Mouse (Mus musculus) neural tube, embryonic 13.5 days (tissue): ENCODE data around the gene Timp4. TPM values are rescaled to one million over a fixed set of nuclear protein-coding genes. Genes with fewer than 3 reads are reported as not detected.

Experiments
- ATAC-seq: fragments of 200-750 bp; cut with Nextera tagmentation; 2 replicates; pipeline ENCODE4 v1.8.0; 2017; ENCODE audit warnings: low read depth, mild to moderate bottlenecking, moderate TSS enrichment, moderate library complexity
- H3K27ac ChIP-seq: fragments of 300-500 bp; sonication (generic); replicated peaks from 2 replicates; pipeline ENCODE4 v1.5.1; 2015; ENCODE audit warnings: moderate library complexity, mild to moderate bottlenecking, inconsistent platforms
- H3K27me3 ChIP-seq: fragments of 300-500 bp; sonication (generic); 2 replicates; pipeline ENCODE4 v1.6.1; 2015; ENCODE audit warnings: mild to moderate bottlenecking, inconsistent platforms
- H3K36me3 ChIP-seq: fragments of 300-500 bp; sonication (generic); 2 replicates; pipeline ENCODE4 v1.6.1; 2015; ENCODE audit warnings: mild to moderate bottlenecking, inconsistent platforms
- H3K4me1 ChIP-seq: fragments of 300-500 bp; sonication (generic); replicated peaks from 2 replicates; pipeline ENCODE4 v1.6.1; 2015; ENCODE audit warnings: inconsistent platforms
- H3K4me2 ChIP-seq: fragments of 300-500 bp; sonication (generic); 2 replicates; pipeline ENCODE4 v1.6.1; 2015; ENCODE audit warnings: inconsistent platforms, mild to moderate bottlenecking, moderate library complexity
- H3K4me3 ChIP-seq: fragments of 300-500 bp; sonication (generic); 2 replicates; pipeline ENCODE4 v1.5.1; 2015; ENCODE audit warnings: mild to moderate bottlenecking, inconsistent platforms
- H3K9ac ChIP-seq: fragments of 300-500 bp; sonication (generic); 2 replicates; pipeline ENCODE4 v1.6.1; 2015; ENCODE audit warnings: moderate library complexity, mild to moderate bottlenecking, inconsistent platforms
- H3K9me3 ChIP-seq: fragments of 300-500 bp; sonication (generic); 2 replicates; pipeline ENCODE4 v1.6.1; 2016; ENCODE audit warnings: inconsistent platforms
- WGBS: fragments of 180-500 bp; shearing (Covaris S2); methylation state at CpG from one replicate; pipeline ENCODE4 v1.1.7; 2015; 5-methylcytosine and 5-hydroxymethylcytosine counted together
- polyA plus RNA-seq: library from polyadenylated mRNA; unstranded; fragments of >200 nt; fragmentation: Nextera tagmentation; extraction: Ambion mirVana; gene quantifications from 2 replicates; pipeline ENCODE4 v1.2.1, GENCODE M21; 2015

Gene Timp4
- polyA plus RNA-seq, 1 experiment from 2014 or later: 9.1 TPM

- Histone ChIP-seq H3K4me1 (peaks cover 9% of the 10 kb centered on the region), H3K9ac (no peak overlapping the region), H3K36me3 (no peaks in the 10 kb centered on the region), H3K9me3 (no peaks in the 10 kb centered on the region), H3K27ac (no peak overlapping the region), H3K4me2 (no peak overlapping the region), H3K27me3 (no peaks in the 10 kb centered on the region), H3K4me3 (no peak overlapping the region)
- 63% methylated on average over 9 of the region's 9 CpGs for WGBS
- ATAC-seq: no peak
Measured at GRCm38 (mm10) chr6:115274705-115275104, 22.7 kb upstream of the Timp4 start.

DNA sequence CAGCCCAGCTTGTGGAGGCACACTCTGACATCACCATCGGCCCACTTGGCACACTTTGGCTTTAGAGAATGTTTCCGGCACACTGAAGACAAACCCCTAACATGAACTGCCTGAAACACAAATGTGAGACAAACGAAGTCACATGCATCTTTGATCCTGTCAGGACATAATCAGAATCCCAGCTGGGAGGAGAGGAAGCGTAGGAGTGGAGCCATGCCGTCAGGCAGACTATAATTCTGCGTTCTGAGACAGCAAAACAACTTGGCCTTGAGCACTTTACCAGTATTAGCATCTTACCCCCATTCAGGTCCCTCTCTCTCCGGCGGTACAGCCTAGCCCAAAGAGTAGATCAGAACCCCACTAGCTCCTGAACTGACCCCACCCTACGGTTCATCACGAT lies 21.3 kb upstream of the Timp4 start:
- Histone ChIP-seq H3K36me3 (no peaks in the 10 kb centered on the region), H3K9ac (no peak overlapping the region), H3K27ac (no peak overlapping the region), H3K4me2 (no peak overlapping the region), H3K9me3 (no peaks in the 10 kb centered on the region), H3K4me1 (peaks cover 9% of the 10 kb centered on the region), H3K27me3 (no peaks in the 10 kb centered on the region), H3K4me3 (no peak overlapping the region)
- ATAC-seq: no peak
- whole genome bisulfite sequencing: 76% methylated on average over 10 of the region's 10 CpGs

DNA sequence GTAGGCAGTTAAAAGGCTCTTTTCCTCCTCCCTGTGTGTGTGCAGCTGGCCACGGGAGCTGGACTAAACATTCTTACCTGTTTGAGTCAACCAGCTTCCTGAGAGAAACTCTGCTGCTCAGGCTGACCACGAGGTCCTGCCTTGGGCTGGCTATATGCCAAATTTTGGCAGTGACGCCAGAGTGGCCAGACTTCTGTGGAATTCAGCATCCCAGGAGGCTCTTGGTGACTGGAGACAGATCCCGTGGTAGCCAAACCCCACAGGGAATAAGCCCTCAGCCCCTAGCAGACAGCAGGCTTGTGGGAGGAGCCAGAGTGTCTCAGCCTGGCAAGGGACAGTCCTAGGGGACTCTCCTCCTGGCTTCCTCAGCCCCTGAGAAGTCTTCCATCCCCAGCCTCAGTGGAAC lies 19.9 kb upstream of the Timp4 start:
- Histone ChIP-seq H3K27ac (no peak overlapping the region), H3K4me2 (no peak overlapping the region), H3K27me3 (no peaks in the 10 kb centered on the region), H3K36me3 (no peaks in the 10 kb centered on the region), H3K4me1 (peaks cover 9% of the 10 kb centered on the region), H3K9ac (no peak overlapping the region), H3K9me3 (no peaks in the 10 kb centered on the region), H3K4me3 (no peak overlapping the region)
- WGBS: 32% methylated on average over 4 of the region's 4 CpGs
- no peak for ATAC-seq

DNA sequence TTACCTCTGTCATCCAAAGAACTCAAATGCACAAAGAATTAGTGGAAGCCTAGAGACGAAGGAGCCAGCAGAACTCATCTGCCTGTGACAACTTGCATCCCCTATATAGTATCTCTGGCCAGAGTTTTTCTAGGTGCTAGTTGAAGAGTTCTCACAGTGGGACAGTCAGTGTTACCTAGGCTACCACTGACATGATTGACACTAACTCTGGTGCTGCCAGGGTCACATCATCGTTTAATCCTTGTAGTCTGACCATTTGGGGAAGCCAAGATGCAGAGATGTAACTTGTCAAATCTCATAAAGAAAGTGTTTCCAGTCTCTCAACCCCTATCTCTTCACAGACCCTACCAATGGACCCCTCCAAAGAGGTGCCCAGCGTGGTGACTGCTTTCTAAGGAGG lies 19.3 kb upstream of the Timp4 start:
- Histone ChIP-seq H3K4me1 (peaks cover 9% of the 10 kb centered on the region), H3K4me2 (no peak overlapping the region), H3K4me3 (no peak overlapping the region), H3K27me3 (no peaks in the 10 kb centered on the region), H3K9me3 (no peaks in the 10 kb centered on the region), H3K36me3 (no peaks in the 10 kb centered on the region), H3K9ac (no peak overlapping the region), H3K27ac (no peak overlapping the region)
- 84% methylated on average over 3 of the region's 3 CpGs for WGBS
- no peak for ATAC-seq

- no peak overlapping the region for H3K9ac ChIP-seq
- peaks cover 9% of the 10 kb centered on the region for H3K4me1 ChIP-seq
- no peak overlapping the region for H3K4me3 ChIP-seq
- H3K27ac ChIP-seq: no peak overlapping the region
- no peaks in the 10 kb centered on the region for H3K27me3 ChIP-seq
- WGBS: 77% methylated on average over 2 of the region's 2 CpGs
- no peak for ATAC-seq
- 0 out of 2 replicates have a peak, but pooled peaks cover 3% of the 10 kb centered on the region for H3K36me3 ChIP-seq
- no peaks in the 10 kb centered on the region for H3K9me3 ChIP-seq
- no peak overlapping the region for H3K4me2 ChIP-seq
Measured at GRCm38 (mm10) chr6:115270085-115270484, 18.1 kb upstream of the Timp4 start.

DNA sequence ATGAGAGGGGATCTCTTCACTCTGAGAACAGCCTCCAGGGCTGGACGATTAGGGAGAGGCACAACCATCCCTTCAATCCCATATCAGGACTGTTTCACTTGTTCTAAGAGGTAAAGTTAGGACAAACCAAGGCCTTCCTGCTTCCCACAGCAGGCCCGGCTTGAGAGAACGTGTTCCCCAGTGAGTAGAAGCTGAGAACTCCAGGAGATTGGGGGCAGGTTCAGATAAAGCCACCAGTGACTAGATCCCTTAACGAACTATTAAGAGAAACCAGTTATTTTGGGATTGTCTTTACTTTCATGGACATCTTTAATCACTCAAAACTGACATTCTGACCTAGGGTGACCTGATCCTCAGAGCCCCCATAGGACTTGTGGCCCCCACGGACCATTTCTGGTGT lies 17.6 kb upstream of the Timp4 start:
- H3K4me2 ChIP-seq: no peak overlapping the region
- no peaks in the 10 kb centered on the region for H3K9me3 ChIP-seq
- H3K27ac ChIP-seq: no peak overlapping the region
- no peak overlapping the region for H3K9ac ChIP-seq
- WGBS: 86% methylated on average over 5 of the region's 5 CpGs
- no peaks in the 10 kb centered on the region for H3K27me3 ChIP-seq
- no peak for ATAC-seq
- H3K36me3 ChIP-seq: 0 out of 2 replicates have a peak, but pooled peaks cover 3% of the 10 kb centered on the region
- no peak overlapping the region for H3K4me3 ChIP-seq
- H3K4me1 ChIP-seq: peaks cover 9% of the 10 kb centered on the region

DNA sequence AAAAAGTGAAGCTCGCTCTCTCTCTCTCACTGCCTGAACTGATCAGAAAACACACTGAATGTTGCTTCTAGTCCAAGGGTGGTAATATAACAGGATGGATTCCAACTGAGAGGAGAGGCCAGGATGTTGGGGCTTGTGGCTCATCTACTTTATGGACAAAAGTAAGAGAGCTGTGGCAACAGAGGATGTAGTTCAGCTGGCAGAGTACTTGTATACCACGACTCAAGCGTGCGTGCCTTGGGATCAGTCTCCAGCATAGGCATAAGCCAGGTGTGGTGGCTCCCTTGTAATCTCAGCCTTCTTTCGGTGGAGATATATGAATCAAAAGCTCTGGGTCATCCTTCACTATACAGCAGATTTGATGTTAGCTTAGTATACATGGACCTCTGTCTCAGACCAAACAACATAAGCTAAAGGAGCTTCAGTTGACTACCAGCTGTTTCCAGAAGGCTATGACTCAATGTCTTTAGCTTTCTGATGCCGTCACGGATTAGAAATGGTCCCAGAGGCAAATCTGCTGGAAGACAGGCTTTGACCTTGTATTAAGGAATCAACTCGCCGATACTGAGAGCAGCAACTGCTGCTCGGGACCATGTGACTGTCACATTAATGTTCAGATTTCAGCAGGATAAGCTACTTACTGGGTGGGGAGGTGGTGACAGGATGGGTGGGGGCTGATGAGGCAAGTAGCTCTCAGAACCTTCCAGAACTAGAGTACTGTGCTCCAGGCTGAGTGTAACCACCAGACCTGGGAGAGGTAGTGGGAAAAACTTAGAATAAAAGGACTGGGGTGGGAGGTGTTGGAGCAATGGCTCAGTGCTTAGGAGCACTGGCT lies 16.8 kb upstream of the Timp4 start:
- peaks cover 4% of the 10 kb centered on the region; the same call in 1 of the 2 replicates for H3K36me3 ChIP-seq
- 87% methylated on average over 10 of the region's 10 CpGs for WGBS
- peaks cover 9% of the 10 kb centered on the region for H3K4me1 ChIP-seq
- H3K4me2 ChIP-seq: no peak overlapping the region
- no peak overlapping the region for H3K9ac ChIP-seq
- H3K4me3 ChIP-seq: no peak overlapping the region
- no peaks in the 10 kb centered on the region for H3K27me3 ChIP-seq
- no peak for ATAC-seq
- H3K27ac ChIP-seq: no peak overlapping the region
- H3K9me3 ChIP-seq: no peaks in the 10 kb centered on the region

GRCm38 (mm10) chr6:115267916-115268315 lies 15.9 kb upstream of the Timp4 start:
- H3K27ac ChIP-seq: no peak overlapping the region
- no peak overlapping the region for H3K4me2 ChIP-seq
- ATAC-seq: peak; percentile 87
- H3K27me3 ChIP-seq: no peaks in the 10 kb centered on the region
- 54% methylated on average over 2 of the region's 2 CpGs for WGBS
- H3K4me1 ChIP-seq: peaks cover 9% of the 10 kb centered on the region
- H3K9me3 ChIP-seq: no peaks in the 10 kb centered on the region
- H3K36me3 ChIP-seq: peaks cover 13% of the 10 kb centered on the region; the same call in 1 of the 2 replicates
- H3K4me3 ChIP-seq: no peak overlapping the region
- no peak overlapping the region for H3K9ac ChIP-seq

DNA sequence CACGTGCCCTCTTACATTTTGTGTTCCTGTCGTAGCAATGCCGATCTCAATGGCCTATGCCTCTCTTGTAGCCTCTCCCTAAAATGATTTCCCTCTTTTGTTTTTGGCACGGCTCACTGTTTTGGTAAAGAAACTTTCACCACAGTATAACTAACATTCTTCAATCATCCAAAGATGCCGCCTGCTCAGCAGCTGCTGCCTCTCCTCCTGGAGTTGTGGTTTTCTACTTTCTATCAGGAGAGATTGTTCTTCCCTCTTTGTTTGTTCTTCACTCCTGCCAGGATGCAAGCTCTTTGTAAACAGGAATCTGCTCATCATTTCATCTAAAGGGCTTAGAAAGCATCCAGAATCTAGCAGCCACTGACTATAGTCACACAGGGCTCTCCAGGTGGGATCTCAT lies 14.8 kb upstream of the Timp4 start:
- Histone ChIP-seq H3K4me1 (peaks cover 4% of the 10 kb centered on the region), H3K27me3 (no peaks in the 10 kb centered on the region), H3K36me3 (peaks cover 13% of the 10 kb centered on the region; the same call in 1 of the 2 replicates), H3K27ac (no peak overlapping the region), H3K9ac (no peak overlapping the region), H3K9me3 (no peaks in the 10 kb centered on the region), H3K4me3 (no peak overlapping the region), H3K4me2 (no peak overlapping the region)
- 88% methylated on average over 5 of the region's 5 CpGs for WGBS
- ATAC-seq: no peak

DNA sequence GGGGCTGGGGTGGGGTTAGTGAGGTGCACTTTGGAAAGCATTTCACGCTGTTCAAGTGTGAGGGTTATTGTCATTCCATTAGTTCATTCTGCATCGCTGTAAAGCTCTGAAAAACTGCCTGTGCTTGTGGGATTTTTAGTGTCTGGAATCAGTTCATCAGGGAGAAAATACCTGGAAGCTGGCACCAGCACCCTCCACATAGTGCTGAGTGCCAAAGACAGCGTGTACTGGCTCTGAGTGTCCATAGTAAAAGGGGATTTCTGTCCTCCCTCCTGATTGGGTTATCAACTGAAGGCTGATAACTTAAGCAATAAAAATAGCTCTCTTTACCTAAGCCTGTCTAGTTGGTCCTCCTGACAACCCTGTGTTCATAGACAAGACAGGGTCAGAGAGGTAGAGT lies 8.5 kb upstream of the Timp4 start:
- H3K9ac ChIP-seq: no peak overlapping the region

GRCm38 (mm10) chr6:115255171-115255570 lies 3.2 kb upstream of the Timp4 start:
- WGBS: 88% methylated on average over 3 of the region's 3 CpGs
- H3K4me3 ChIP-seq: no peak overlapping the region
- H3K9ac ChIP-seq: no peak overlapping the region
- no peaks in the 10 kb centered on the region for H3K9me3 ChIP-seq
- no peak overlapping the region for H3K4me2 ChIP-seq
- ATAC-seq: no peak
- H3K27me3 ChIP-seq: no peaks in the 10 kb centered on the region
- H3K4me1 ChIP-seq: peaks cover 13% of the 10 kb centered on the region
- H3K27ac ChIP-seq: no peak overlapping the region
- no peaks in the 10 kb centered on the region for H3K36me3 ChIP-seq

More for the DNA sequence above, 8.5 kb upstream of the Timp4 start:
- H3K27ac ChIP-seq: no peak overlapping the region
- H3K4me2 ChIP-seq: no peak overlapping the region
- peaks cover 13% of the 10 kb centered on the region; the same call in 1 of the 2 replicates for H3K36me3 ChIP-seq
- no peak for ATAC-seq
- 81% methylated on average over 3 of the region's 3 CpGs for WGBS
- H3K27me3 ChIP-seq: no peaks in the 10 kb centered on the region
- no peaks in the 10 kb centered on the region for H3K4me1 ChIP-seq
- H3K4me3 ChIP-seq: no peak overlapping the region
- H3K9me3 ChIP-seq: no peaks in the 10 kb centered on the region

DNA sequence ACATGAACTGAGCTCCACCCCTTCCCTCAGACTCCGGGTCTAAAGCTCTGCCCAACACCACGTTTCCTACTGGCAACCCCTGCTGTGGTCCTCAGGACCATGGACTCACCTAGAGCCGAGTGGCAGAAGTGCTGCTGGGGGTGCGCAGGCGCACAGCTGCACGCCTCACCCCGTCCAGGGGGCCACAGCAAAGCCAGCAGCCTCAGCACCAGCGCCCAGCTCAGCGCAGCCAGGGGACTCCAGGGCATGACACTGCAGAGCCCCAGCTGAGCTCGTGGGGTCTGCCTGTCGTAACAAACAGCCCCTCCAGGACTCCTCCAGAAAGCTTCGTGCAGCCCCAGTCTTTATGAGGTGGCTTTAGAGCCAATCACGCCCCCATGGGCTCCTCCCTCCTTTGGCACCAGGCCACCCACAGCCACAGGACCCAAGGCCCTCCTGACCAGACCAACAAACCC lies 447 bp downstream of the Timp4 start:
- H3K27me3 ChIP-seq: no peaks in the 10 kb centered on the region
- peak overlapping the region; percentile 16 for H3K4me3 ChIP-seq
- peak; percentile 80 for ATAC-seq
- peak overlapping the region; percentile 49 for H3K4me2 ChIP-seq
- WGBS: 2% methylated on average over 13 of the region's 13 CpGs
- H3K9me3 ChIP-seq: no peaks in the 10 kb centered on the region
- H3K9ac ChIP-seq: 0 out of 2 replicates have a peak overlapping the region, but pooled peaks have one; percentile 60
- H3K4me1 ChIP-seq: peaks cover 13% of the 10 kb centered on the region
- H3K27ac ChIP-seq: peak overlapping the region; percentile 76
- H3K36me3 ChIP-seq: no peaks in the 10 kb centered on the region
